Mouse (Mus musculus) heart, embryonic 12.5 days (tissue): Measurements from ENCODE around the gene Pkhd1. TPM values are rescaled to one million over a fixed set of nuclear protein-coding genes. Genes with fewer than 3 reads are reported as not detected.

Experiments used
- ATAC-seq: fragments of 200-750 bp; cut with Nextera tagmentation; 2 replicates; pipeline ENCODE4 v1.8.0; 2017; ENCODE audit warnings: moderate TSS enrichment, moderate library complexity; ENCODE audit not compliant: insufficient number of reproducible peaks, low FRiP score
- H3K27ac ChIP-seq: fragments of 300-500 bp; sonication (generic); 2 replicates; pipeline ENCODE4 v1.5.1; 2016; ENCODE audit warnings: mild to moderate bottlenecking, moderate library complexity; ENCODE audit not compliant: poor library complexity, severe bottlenecking
- H3K27me3 ChIP-seq: fragments of 300-500 bp; sonication (generic); replicated peaks from 2 replicates; pipeline ENCODE4 v1.6.1; 2016; ENCODE audit warnings: mild to moderate bottlenecking, moderate library complexity
- H3K36me3 ChIP-seq: fragments of 300-500 bp; sonication (generic); 2 replicates; pipeline ENCODE4 v1.6.1; 2016; ENCODE audit warnings: mild to moderate bottlenecking, moderate library complexity
- H3K4me1 ChIP-seq: fragments of 300-500 bp; sonication (generic); replicated peaks from 2 replicates; pipeline ENCODE4 v1.6.1; 2016; ENCODE audit warnings: mild to moderate bottlenecking
- H3K4me2 ChIP-seq: fragments of 300-500 bp; sonication (generic); 2 replicates; pipeline ENCODE4 v1.6.1; 2016; ENCODE audit warnings: mild to moderate bottlenecking, moderate library complexity
- H3K4me3 ChIP-seq: fragments of 300-500 bp; sonication (generic); 2 replicates; pipeline ENCODE4 v1.5.1; 2016; ENCODE audit warnings: mild to moderate bottlenecking
- H3K9ac ChIP-seq: fragments of 300-500 bp; sonication (generic); 2 replicates; pipeline ENCODE4 v1.6.1; 2016; ENCODE audit warnings: mild to moderate bottlenecking, moderate library complexity
- H3K9me3 ChIP-seq: fragments of 300-500 bp; sonication (generic); replicated peaks from 2 replicates; pipeline ENCODE4 v1.6.1; 2016; ENCODE audit warnings: mild to moderate bottlenecking, moderate library complexity
- WGBS: fragments of 180-500 bp; shearing (Covaris S2); methylation state at CpG from one replicate; pipeline ENCODE4 v1.1.7; 2016; 5-methylcytosine and 5-hydroxymethylcytosine counted together
- polyA plus RNA-seq: library from polyadenylated mRNA; unstranded; fragments of >200 nt; fragmentation: Nextera tagmentation; extraction: Ambion mirVana; gene quantifications from 2 replicates; pipeline ENCODE4 v1.2.1, GENCODE M21; 2016

Gene Pkhd1
- polyA plus RNA-seq, 1 experiment from 2014 or later, result not detected

- H3K4me2 ChIP-seq, result no peak overlapping the region
- no peaks in the 10 kb centered on the region for H3K4me1 ChIP-seq
- no peaks in the 10 kb centered on the region for H3K27me3 ChIP-seq
- H3K9me3 ChIP-seq, result no peaks in the 10 kb centered on the region
- H3K36me3 ChIP-seq, result no peaks in the 10 kb centered on the region
- no peak for ATAC-seq
- H3K9ac ChIP-seq, result no peak overlapping the region
- no peak overlapping the region for H3K4me3 ChIP-seq
- H3K27ac ChIP-seq, result no peak overlapping the region
- 23% methylated on average over 7 of the region's 7 CpGs for WGBS
Observed at GRCm38 (mm10) chr1:20612643-20613042, 5.2 kb downstream of the Pkhd1 start.

- H3K36me3 ChIP-seq, result no peaks in the 10 kb centered on the region
- no peaks in the 10 kb centered on the region for H3K4me1 ChIP-seq
- no peak overlapping the region for H3K4me3 ChIP-seq
- H3K27ac ChIP-seq, result no peak overlapping the region
- no peak for ATAC-seq
- H3K9ac ChIP-seq, result no peak overlapping the region
- no peak overlapping the region for H3K4me2 ChIP-seq
- no peaks in the 10 kb centered on the region for H3K9me3 ChIP-seq
- H3K27me3 ChIP-seq, result no peaks in the 10 kb centered on the region
- 60% methylated on average over 2 of the region's 2 CpGs for WGBS
Observed at GRCm38 (mm10) chr1:20605489-20605888, 12.4 kb downstream of the Pkhd1 start.

- no peak overlapping the region for H3K9ac ChIP-seq
- 0 out of 2 replicates have a peak, but pooled peaks cover 1% of the 10 kb centered on the region for H3K9me3 ChIP-seq
- no peaks in the 10 kb centered on the region for H3K4me1 ChIP-seq
- H3K4me3 ChIP-seq, result no peak overlapping the region
- H3K27ac ChIP-seq, result no peak overlapping the region
- H3K4me2 ChIP-seq, result no peak overlapping the region
- WGBS, result 77% methylated on average over 5 of the region's 5 CpGs
- no peaks in the 10 kb centered on the region for H3K36me3 ChIP-seq
- ATAC-seq, result no peak
- no peaks in the 10 kb centered on the region for H3K27me3 ChIP-seq
Observed at GRCm38 (mm10) chr1:20590488-20590887, 27.4 kb downstream of the Pkhd1 start.

- WGBS, result 73% methylated on average over 5 of the region's 5 CpGs
- Histone ChIP-seq H3K9ac (no peak overlapping the region), H3K4me2 (no peak overlapping the region), H3K36me3 (no peaks in the 10 kb centered on the region), H3K4me1 (no peaks in the 10 kb centered on the region), H3K4me3 (no peak overlapping the region), H3K9me3 (no peaks in the 10 kb centered on the region), H3K27ac (no peak overlapping the region), H3K27me3 (no peaks in the 10 kb centered on the region)
- ATAC-seq, result no peak
Observed at GRCm38 (mm10) chr1:20571469-20571868, 46.4 kb downstream of the Pkhd1 start.

GRCm38 (mm10) chr1:20569430-20569829 lies 48.4 kb downstream of the Pkhd1 start:
- Histone ChIP-seq H3K36me3 (no peaks in the 10 kb centered on the region), H3K4me1 (no peaks in the 10 kb centered on the region), H3K27me3 (no peaks in the 10 kb centered on the region), H3K4me2 (no peak overlapping the region), H3K9ac (no peak overlapping the region), H3K9me3 (0 out of 2 replicates have a peak, but pooled peaks cover 3% of the 10 kb centered on the region), H3K4me3 (no peak overlapping the region), H3K27ac (no peak overlapping the region)
- 69% methylated on average over 3 of the region's 3 CpGs for WGBS
- ATAC-seq, result no peak

GRCm38 (mm10) chr1:20558443-20558842 lies 59.4 kb downstream of the Pkhd1 start:
- H3K36me3 ChIP-seq, result no peaks in the 10 kb centered on the region
- no peak overlapping the region for H3K9ac ChIP-seq
- no peaks in the 10 kb centered on the region for H3K4me1 ChIP-seq
- H3K27me3 ChIP-seq, result no peaks in the 10 kb centered on the region
- ATAC-seq, result no peak
- H3K4me3 ChIP-seq, result no peak overlapping the region
- H3K4me2 ChIP-seq, result no peak overlapping the region
- 81% methylated on average over 6 of the region's 6 CpGs for WGBS
- no peak overlapping the region for H3K27ac ChIP-seq
- H3K9me3 ChIP-seq, result no peaks in the 10 kb centered on the region

- no peaks in the 10 kb centered on the region for H3K36me3 ChIP-seq
- H3K9ac ChIP-seq, result no peak overlapping the region
- ATAC-seq, result no peak
- H3K27ac ChIP-seq, result no peak overlapping the region
- H3K4me3 ChIP-seq, result no peak overlapping the region
- WGBS, result 24% methylated on average over 6 of the region's 6 CpGs
- no peak overlapping the region for H3K4me2 ChIP-seq
- no peaks in the 10 kb centered on the region for H3K4me1 ChIP-seq
- no peaks in the 10 kb centered on the region for H3K27me3 ChIP-seq
- H3K9me3 ChIP-seq, result no peaks in the 10 kb centered on the region
Observed at GRCm38 (mm10) chr1:20554398-20554797, 63.5 kb downstream of the Pkhd1 start.

- WGBS, result 63% methylated on average over 4 of the region's 4 CpGs
- H3K9ac ChIP-seq, result no peak overlapping the region
- no peak overlapping the region for H3K4me3 ChIP-seq
- no peaks in the 10 kb centered on the region for H3K36me3 ChIP-seq
- H3K4me1 ChIP-seq, result no peaks in the 10 kb centered on the region
- H3K27me3 ChIP-seq, result no peaks in the 10 kb centered on the region
- no peaks in the 10 kb centered on the region for H3K9me3 ChIP-seq
- no peak for ATAC-seq
- H3K4me2 ChIP-seq, result no peak overlapping the region
- H3K27ac ChIP-seq, result no peak overlapping the region
Observed at GRCm38 (mm10) chr1:20551334-20551733, 66.5 kb downstream of the Pkhd1 start.

- H3K4me2 ChIP-seq, result no peak overlapping the region
- no peaks in the 10 kb centered on the region for H3K4me1 ChIP-seq
- no peaks in the 10 kb centered on the region for H3K9me3 ChIP-seq
- no peak for ATAC-seq
- no peaks in the 10 kb centered on the region for H3K27me3 ChIP-seq
- WGBS, result 57% methylated on average over 4 of the region's 4 CpGs
- no peaks in the 10 kb centered on the region for H3K36me3 ChIP-seq
- no peak overlapping the region for H3K4me3 ChIP-seq
- H3K9ac ChIP-seq, result no peak overlapping the region
- H3K27ac ChIP-seq, result no peak overlapping the region
Observed at GRCm38 (mm10) chr1:20544526-20544925, 73.3 kb downstream of the Pkhd1 start.

GRCm38 (mm10) chr1:20513364-20514084 lies 104.3 kb downstream of the Pkhd1 start:
- Histone ChIP-seq H3K9me3 (no peaks in the 10 kb centered on the region), H3K4me1 (no peaks in the 10 kb centered on the region), H3K9ac (no peak overlapping the region), H3K27ac (no peak overlapping the region), H3K4me3 (no peak overlapping the region), H3K27me3 (no peaks in the 10 kb centered on the region), H3K4me2 (no peak overlapping the region), H3K36me3 (no peaks in the 10 kb centered on the region)
- 63% methylated on average over 7 of the region's 7 CpGs for WGBS
- no peak for ATAC-seq

GRCm38 (mm10) chr1:20498965-20499364 lies 118.9 kb downstream of the Pkhd1 start:
- H3K9me3 ChIP-seq, result no peaks in the 10 kb centered on the region
- H3K27ac ChIP-seq, result no peak overlapping the region
- H3K4me1 ChIP-seq, result no peaks in the 10 kb centered on the region
- H3K4me3 ChIP-seq, result no peak overlapping the region
- WGBS, result 79% methylated on average over 1 of the region's 1 CpGs
- H3K9ac ChIP-seq, result no peak overlapping the region
- ATAC-seq, result no peak
- no peak overlapping the region for H3K4me2 ChIP-seq
- no peaks in the 10 kb centered on the region for H3K27me3 ChIP-seq
- no peaks in the 10 kb centered on the region for H3K36me3 ChIP-seq

- no peaks in the 10 kb centered on the region for H3K27me3 ChIP-seq
- ATAC-seq, result no peak
- no peak overlapping the region for H3K4me2 ChIP-seq
- no peaks in the 10 kb centered on the region for H3K36me3 ChIP-seq
- H3K4me3 ChIP-seq, result no peak overlapping the region
- H3K9ac ChIP-seq, result no peak overlapping the region
- no peaks in the 10 kb centered on the region for H3K9me3 ChIP-seq
- WGBS, result 88% methylated on average over 10 of the region's 10 CpGs
- no peaks in the 10 kb centered on the region for H3K4me1 ChIP-seq
- no peak overlapping the region for H3K27ac ChIP-seq
Observed at GRCm38 (mm10) chr1:20486087-20486486, 131.8 kb downstream of the Pkhd1 start.
